Mouse (Mus musculus): ENCODE measurements around the gene Adora3. TPM values are rescaled to one million over a fixed set of nuclear protein-coding genes. Genes with fewer than 3 reads are reported as not detected.

Adora3 gene
- polyA plus RNA-seq, 1 experiment from 2014 or later = not detected

GRCm38 (mm10) chr3:105838655-105839054, 32.0 kb upstream of the Adora3 start:
- Histone ChIP-seq H3K4me1 (replicated peaks; ENCODE audit: control insufficient read depth, insufficient read depth, low read length) (no peaks in the 10 kb centered on the region), H3K27ac (ENCODE audit: low read depth) (no peak overlapping the region), H3K4me2 (ENCODE audit: low read length) (no peak overlapping the region), H3K36me3 (ENCODE audit: control insufficient read depth, insufficient read depth, low read length) (no peaks in the 10 kb centered on the region), H3K27me3 (replicated peaks; ENCODE audit: control insufficient read depth, insufficient read depth, low read length) (no peaks in the 10 kb centered on the region), H3K4me3 (ENCODE audit: low read depth, low read length) (no peak overlapping the region), H3K9me3 (ENCODE audit: control insufficient read depth, low read length) (no peaks in the 10 kb centered on the region), H3K9ac (ENCODE audit: low read length) (no peak overlapping the region)
- DNase-seq (ENCODE audit: low spot score) = no peak
- no peak for ATAC-seq (replicated peaks; ENCODE audit: low FRiP score, low TSS enrichment, low read depth)
- WGBS = 64% methylated on average over 3 of the region's 3 CpGs

- Histone ChIP-seq H3K36me3 (ENCODE audit: control insufficient read depth, insufficient read depth, low read length) (no peaks in the 10 kb centered on the region), H3K27ac (ENCODE audit: low read depth) (no peak overlapping the region), H3K9me3 (ENCODE audit: control insufficient read depth, low read length) (no peaks in the 10 kb centered on the region), H3K9ac (ENCODE audit: low read length) (no peak overlapping the region), H3K4me1 (replicated peaks; ENCODE audit: control insufficient read depth, insufficient read depth, low read length) (no peaks in the 10 kb centered on the region), H3K27me3 (replicated peaks; ENCODE audit: control insufficient read depth, insufficient read depth, low read length) (no peaks in the 10 kb centered on the region), H3K4me2 (ENCODE audit: low read length) (no peak overlapping the region), H3K4me3 (ENCODE audit: low read depth, low read length) (no peak overlapping the region)
- WGBS = 88% methylated on average over 4 of the region's 4 CpGs
- DNase-seq (ENCODE audit: low spot score) (no peak), ATAC-seq (replicated peaks; ENCODE audit: low FRiP score, low TSS enrichment, low read depth) (no peak)
Observed at GRCm38 (mm10) chr3:105839836-105840235, 30.8 kb upstream of the Adora3 start.

- DNase-seq (ENCODE audit: low spot score) = no peak
- no peak overlapping the region for H3K27ac ChIP-seq (ENCODE audit: low read depth)
Observed at GRCm38 (mm10) chr3:105846294-105847069, 24.2 kb upstream of the Adora3 start.

GRCm38 (mm10) chr3:105853781-105854180, 16.9 kb upstream of the Adora3 start:
- ATAC-seq (replicated peaks; ENCODE audit: low FRiP score, low TSS enrichment, low read depth) = no peak
- 59% methylated on average over 8 of the region's 8 CpGs for WGBS
- Histone ChIP-seq H3K36me3 (ENCODE audit: control insufficient read depth, insufficient read depth, low read length) (no peaks in the 10 kb centered on the region), H3K27ac (ENCODE audit: low read depth) (no peak overlapping the region), H3K27me3 (replicated peaks; ENCODE audit: control insufficient read depth, insufficient read depth, low read length) (no peaks in the 10 kb centered on the region), H3K4me3 (ENCODE audit: low read depth, low read length) (no peak overlapping the region), H3K9ac (ENCODE audit: low read length) (no peak overlapping the region), H3K4me2 (ENCODE audit: low read length) (no peak overlapping the region), H3K4me1 (replicated peaks; ENCODE audit: control insufficient read depth, insufficient read depth, low read length) (no peaks in the 10 kb centered on the region), H3K9me3 (ENCODE audit: control insufficient read depth, low read length) (no peaks in the 10 kb centered on the region)
- DNase-seq (ENCODE audit: low spot score) = no peak

More at GRCm38 (mm10) chr3:105846294-105847069, 24.2 kb upstream of the Adora3 start:
- 40% methylated on average over 7 of the region's 7 CpGs for WGBS
- peak; percentile 77 for ATAC-seq (replicated peaks; ENCODE audit: low FRiP score, low TSS enrichment, low read depth)
- Histone ChIP-seq H3K36me3 (ENCODE audit: control insufficient read depth, insufficient read depth, low read length) (no peaks in the 10 kb centered on the region), H3K4me1 (replicated peaks; ENCODE audit: control insufficient read depth, insufficient read depth, low read length) (no peaks in the 10 kb centered on the region), H3K9ac (ENCODE audit: low read length) (no peak overlapping the region), H3K4me3 (ENCODE audit: low read depth, low read length) (no peak overlapping the region), H3K27me3 (replicated peaks; ENCODE audit: control insufficient read depth, insufficient read depth, low read length) (no peaks in the 10 kb centered on the region), H3K9me3 (ENCODE audit: control insufficient read depth, low read length) (no peaks in the 10 kb centered on the region), H3K4me2 (ENCODE audit: low read length) (no peak overlapping the region)

- Histone ChIP-seq H3K27me3 (replicated peaks; ENCODE audit: control insufficient read depth, insufficient read depth, low read length) (no peaks in the 10 kb centered on the region), H3K4me3 (ENCODE audit: low read depth, low read length) (no peak overlapping the region), H3K4me2 (ENCODE audit: low read length) (no peak overlapping the region), H3K9me3 (ENCODE audit: control insufficient read depth, low read length) (no peaks in the 10 kb centered on the region), H3K4me1 (replicated peaks; ENCODE audit: control insufficient read depth, insufficient read depth, low read length) (no peaks in the 10 kb centered on the region), H3K36me3 (ENCODE audit: control insufficient read depth, insufficient read depth, low read length) (no peaks in the 10 kb centered on the region), H3K9ac (ENCODE audit: low read length) (no peak overlapping the region), H3K27ac (ENCODE audit: low read depth) (no peak overlapping the region)
- ATAC-seq (replicated peaks; ENCODE audit: low FRiP score, low TSS enrichment, low read depth) (no peak), DNase-seq (ENCODE audit: low spot score) (no peak)
- 78% methylated on average over 4 of the region's 4 CpGs for WGBS
Observed at GRCm38 (mm10) chr3:105854786-105855185, 15.9 kb upstream of the Adora3 start.

GRCm38 (mm10) chr3:105857513-105857912, 13.1 kb upstream of the Adora3 start:
- no peak overlapping the region for H3K4me2 ChIP-seq (ENCODE audit: low read length)
- no peaks in the 10 kb centered on the region for H3K9me3 ChIP-seq (ENCODE audit: control insufficient read depth, low read length)
- 65% methylated on average over 5 of the region's 5 CpGs for WGBS
- no peak overlapping the region for H3K4me3 ChIP-seq (ENCODE audit: low read depth, low read length)
- H3K27ac ChIP-seq (ENCODE audit: low read depth) = no peak overlapping the region
- DNase-seq (ENCODE audit: low spot score) (no peak), ATAC-seq (replicated peaks; ENCODE audit: low FRiP score, low TSS enrichment, low read depth) (no peak)
- no peaks in the 10 kb centered on the region for H3K36me3 ChIP-seq (ENCODE audit: control insufficient read depth, insufficient read depth, low read length)
- no peak overlapping the region for H3K9ac ChIP-seq (ENCODE audit: low read length)
- H3K4me1 ChIP-seq (replicated peaks; ENCODE audit: control insufficient read depth, insufficient read depth, low read length) = no peaks in the 10 kb centered on the region
- no peaks in the 10 kb centered on the region for H3K27me3 ChIP-seq (replicated peaks; ENCODE audit: control insufficient read depth, insufficient read depth, low read length)

- Histone ChIP-seq H3K36me3 (ENCODE audit: control insufficient read depth, insufficient read depth, low read length) (no peaks in the 10 kb centered on the region), H3K9ac (ENCODE audit: low read length) (no peak overlapping the region), H3K27me3 (replicated peaks; ENCODE audit: control insufficient read depth, insufficient read depth, low read length) (no peaks in the 10 kb centered on the region), H3K4me1 (replicated peaks; ENCODE audit: control insufficient read depth, insufficient read depth, low read length) (no peaks in the 10 kb centered on the region), H3K27ac (ENCODE audit: low read depth) (no peak overlapping the region), H3K4me3 (ENCODE audit: low read depth, low read length) (no peak overlapping the region), H3K4me2 (ENCODE audit: low read length) (no peak overlapping the region), H3K9me3 (ENCODE audit: control insufficient read depth, low read length) (no peaks in the 10 kb centered on the region)
- DNase-seq (ENCODE audit: low spot score) (peak; percentile 47), ATAC-seq (replicated peaks; ENCODE audit: low FRiP score, low TSS enrichment, low read depth) (no peak)
- WGBS = 47% methylated on average over 7 of the region's 7 CpGs
Observed at GRCm38 (mm10) chr3:105861747-105862366, 8.8 kb upstream of the Adora3 start.

- Histone ChIP-seq H3K27me3 (replicated peaks; ENCODE audit: control insufficient read depth, insufficient read depth, low read length) (no peaks in the 10 kb centered on the region), H3K9me3 (ENCODE audit: control insufficient read depth, low read length) (no peaks in the 10 kb centered on the region), H3K4me2 (ENCODE audit: low read length) (no peak overlapping the region), H3K27ac (ENCODE audit: low read depth) (no peak overlapping the region), H3K4me1 (replicated peaks; ENCODE audit: control insufficient read depth, insufficient read depth, low read length) (no peaks in the 10 kb centered on the region; the same call in 1 of the 2 replicates), H3K9ac (ENCODE audit: low read length) (no peak overlapping the region), H3K36me3 (ENCODE audit: control insufficient read depth, insufficient read depth, low read length) (no peaks in the 10 kb centered on the region), H3K4me3 (ENCODE audit: low read depth, low read length) (no peak overlapping the region)
- ATAC-seq (replicated peaks; ENCODE audit: low FRiP score, low TSS enrichment, low read depth) (no peak), DNase-seq (ENCODE audit: low spot score) (no peak)
- WGBS = 68% methylated on average over 1 of the region's 1 CpGs
Observed at GRCm38 (mm10) chr3:105864123-105864522, 6.5 kb upstream of the Adora3 start.

Measured in intestine, embryonic 14.5 days (tissue).